Mouse (Mus musculus) thymus, adult 2 months (tissue): ENCODE results near the gene Ifit1bl1.

ENCODE experiments used
- CTCF ChIP-seq: fragments of 200-500 bp; IDR thresholded peaks from 2 replicates; pipeline ENCODE4 v1.5.1; 2012; ENCODE audit warnings: mild to moderate bottlenecking, control low read depth, low read length, moderate library complexity, borderline replicate concordance; ENCODE audit not compliant: control insufficient read depth, poor library complexity, insufficient read depth; ENCODE audit errors: extremely low read depth
- POLR2A ChIP-seq: fragments of 200-500 bp; IDR thresholded peaks from 2 replicates; pipeline ENCODE4 v1.6.1; 2012; ENCODE audit warnings: mild to moderate bottlenecking, low read length, control low read depth, moderate library complexity; ENCODE audit not compliant: control insufficient read depth, poor library complexity, insufficient read depth; ENCODE audit errors: extremely low read depth

- TF ChIP-seq CTCF (no peak), POLR2A (no peak)
These were observed 19.1 kb upstream of the Ifit1bl1 start for GRCm38 (mm10) chr19:34620871-34621270.
